Mouse (Mus musculus): Measurements from ENCODE around the gene Tmem104.

Tmem104 gene

DNA sequence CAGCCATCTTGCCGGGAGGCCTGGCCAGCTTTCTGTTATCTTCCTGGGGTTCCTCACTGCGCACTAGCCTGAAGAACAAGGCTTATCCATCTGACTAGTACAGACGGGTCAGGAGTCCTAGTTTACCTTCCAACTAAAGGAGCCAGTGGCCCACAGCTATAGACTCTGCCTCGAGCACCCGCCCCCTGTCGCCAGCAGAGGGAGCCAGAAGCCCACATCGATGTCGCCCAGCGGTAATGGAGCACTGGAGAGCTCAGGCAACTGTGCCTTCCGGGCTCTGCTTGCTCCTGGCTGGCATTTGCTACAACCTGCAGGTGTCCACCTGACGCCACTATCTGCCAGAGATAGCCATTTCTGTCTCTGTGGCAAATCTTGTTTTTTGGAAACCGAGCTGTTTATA is 15.0 kb downstream of the Tmem104 start:
- DNase-seq, result peak; percentile 94

DNA sequence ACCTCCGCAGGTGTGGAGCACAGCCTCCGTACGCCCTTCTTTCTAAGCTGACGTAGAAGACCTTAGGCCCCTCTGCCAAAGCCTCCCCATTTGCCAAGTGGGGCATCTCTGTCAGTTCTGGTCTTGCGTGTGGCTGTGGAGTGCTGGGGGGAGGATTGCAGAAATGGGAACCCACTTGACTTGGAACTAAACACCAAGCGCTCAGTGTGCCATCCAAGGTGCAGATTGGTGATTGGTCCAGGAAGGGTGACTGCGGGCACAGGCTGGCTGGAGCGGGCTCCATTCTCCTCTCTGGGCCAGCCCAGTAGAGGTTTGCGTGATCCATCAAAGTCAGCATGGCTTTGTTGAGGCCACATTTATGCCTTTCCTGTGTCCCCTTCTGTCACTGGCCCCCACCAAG is 15.5 kb downstream of the Tmem104 start:
- DNase-seq, result no peak

DNA sequence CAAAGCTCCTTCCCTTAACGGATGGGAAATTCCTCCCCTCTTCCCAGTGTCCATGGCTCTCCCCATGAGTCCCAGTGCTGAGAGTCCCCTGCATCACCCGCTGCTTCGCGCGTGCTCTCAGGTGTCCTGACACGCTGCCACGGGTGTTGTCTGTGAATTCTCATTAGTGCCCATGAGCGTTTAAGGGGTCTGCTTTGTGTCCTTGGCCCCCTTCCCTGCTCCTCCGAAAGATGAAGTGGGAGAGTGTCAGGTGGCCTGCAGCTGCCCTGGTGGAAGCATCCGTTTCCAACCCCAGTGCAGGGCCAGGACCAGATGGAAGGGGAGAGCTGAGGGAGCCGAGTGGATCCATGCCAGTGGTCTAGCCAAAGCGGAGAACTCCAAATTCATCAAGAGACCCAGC is 20.8 kb downstream of the Tmem104 start:
- DNase-seq, result no peak

DNA sequence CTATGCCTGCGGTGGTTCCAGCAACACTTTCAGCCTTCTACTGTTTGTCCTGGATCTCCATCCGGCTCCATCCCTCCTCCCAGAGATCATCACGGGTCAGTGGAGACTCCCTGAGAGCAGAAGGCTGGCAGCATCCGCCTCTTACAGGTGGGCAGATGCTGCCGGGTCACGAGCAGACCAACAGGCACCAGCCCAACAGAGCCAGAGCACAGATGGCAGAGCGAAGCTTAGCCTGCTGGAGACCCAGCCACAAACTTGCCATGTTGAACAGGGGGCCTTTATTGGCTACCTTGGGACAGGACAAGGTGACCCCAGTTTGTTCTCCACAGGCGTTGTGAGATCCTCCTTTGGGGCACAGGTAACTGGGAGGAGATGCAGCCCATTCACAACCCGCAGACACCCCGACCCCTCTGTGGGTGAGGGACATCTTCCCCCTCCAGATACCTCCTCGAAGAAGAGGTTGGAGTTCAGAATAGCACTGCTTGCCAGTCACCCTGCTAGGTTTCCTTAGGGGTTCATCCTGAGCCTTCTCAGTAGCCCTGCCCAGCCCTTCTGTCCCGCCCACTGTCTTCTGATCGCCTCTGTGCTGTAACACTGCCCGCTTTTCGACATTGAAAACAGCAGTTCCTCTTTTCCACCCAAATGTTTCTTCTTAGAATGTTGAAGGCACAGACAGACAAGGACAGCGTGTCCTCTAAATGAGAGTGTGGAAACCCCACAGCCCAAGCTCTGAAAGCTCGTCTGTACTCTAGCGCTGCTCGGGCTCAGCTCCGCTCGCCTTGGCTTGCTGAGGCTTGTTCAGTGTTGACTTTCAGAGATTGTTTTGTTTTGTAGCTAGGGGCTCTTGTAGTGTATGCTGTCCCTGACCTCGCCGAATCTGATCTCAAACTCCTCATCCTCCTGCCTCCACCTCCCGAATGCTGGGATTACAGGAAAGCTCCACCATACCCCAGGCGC is 21.8 kb downstream of the Tmem104 start:
- peak; percentile 68 for DNase-seq

DNA sequence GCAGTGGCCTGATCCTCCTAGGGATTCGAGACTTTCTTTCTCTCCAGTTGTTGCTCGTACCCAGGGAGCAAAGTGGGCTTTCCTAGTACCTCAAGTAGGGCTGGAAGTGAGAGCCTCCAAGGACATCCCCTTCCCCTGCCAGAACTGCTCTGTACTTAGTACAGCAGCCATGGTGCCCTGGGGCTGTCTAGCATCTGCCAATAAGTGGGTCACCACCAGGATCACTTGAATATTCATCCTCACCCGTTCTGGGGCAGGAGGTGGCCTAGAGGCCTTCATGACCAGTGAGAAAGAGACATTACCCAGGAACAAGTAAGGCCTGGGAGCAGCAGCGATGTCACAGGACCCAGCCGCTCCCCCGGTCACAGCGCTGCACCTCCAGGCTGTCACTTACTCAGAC is 22.7 kb downstream of the Tmem104 start:
- peak; percentile 27 for DNase-seq

DNA sequence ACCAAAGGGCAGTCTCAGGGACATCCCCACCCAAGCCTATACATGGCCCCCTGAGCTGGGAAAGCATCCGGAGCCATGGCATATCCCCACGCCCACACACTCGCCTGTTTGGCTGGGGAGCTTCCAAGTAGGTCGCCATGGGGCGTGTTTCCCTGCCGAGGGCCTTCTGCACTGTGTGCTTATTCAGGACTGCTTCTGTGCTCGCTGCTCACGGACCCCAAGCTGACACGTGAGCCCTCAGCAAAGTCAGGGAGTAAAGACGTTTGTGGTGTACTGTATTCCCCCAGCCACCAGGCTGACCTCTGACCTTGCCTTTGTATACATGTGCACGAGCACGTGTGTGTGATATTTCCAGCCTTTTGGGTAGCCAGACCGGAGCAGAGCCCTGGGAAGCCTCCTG is 24.8 kb downstream of the Tmem104 start:
- DNase-seq, result peak; percentile 79

DNA sequence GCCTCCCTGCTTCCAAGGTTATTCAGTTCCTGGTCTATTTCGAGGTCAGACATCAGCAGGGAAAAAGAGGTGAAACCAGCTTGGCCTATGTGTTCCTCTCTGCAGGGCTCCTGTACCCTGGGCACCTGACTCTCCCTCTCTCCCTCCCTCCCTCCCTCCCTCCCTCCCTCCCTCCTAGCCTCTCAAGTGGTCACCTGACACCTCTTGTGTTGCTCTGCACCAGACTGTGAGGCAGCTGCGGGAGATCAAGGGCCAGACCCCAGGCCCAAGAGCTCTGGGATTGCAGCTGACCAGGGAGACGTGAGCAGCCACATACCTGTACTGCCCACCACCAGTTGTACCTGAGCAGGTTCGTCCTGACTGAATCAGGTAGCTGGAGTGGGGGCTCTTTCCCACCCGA is 27.8 kb downstream of the Tmem104 start:
- DNase-seq, result no peak

DNA sequence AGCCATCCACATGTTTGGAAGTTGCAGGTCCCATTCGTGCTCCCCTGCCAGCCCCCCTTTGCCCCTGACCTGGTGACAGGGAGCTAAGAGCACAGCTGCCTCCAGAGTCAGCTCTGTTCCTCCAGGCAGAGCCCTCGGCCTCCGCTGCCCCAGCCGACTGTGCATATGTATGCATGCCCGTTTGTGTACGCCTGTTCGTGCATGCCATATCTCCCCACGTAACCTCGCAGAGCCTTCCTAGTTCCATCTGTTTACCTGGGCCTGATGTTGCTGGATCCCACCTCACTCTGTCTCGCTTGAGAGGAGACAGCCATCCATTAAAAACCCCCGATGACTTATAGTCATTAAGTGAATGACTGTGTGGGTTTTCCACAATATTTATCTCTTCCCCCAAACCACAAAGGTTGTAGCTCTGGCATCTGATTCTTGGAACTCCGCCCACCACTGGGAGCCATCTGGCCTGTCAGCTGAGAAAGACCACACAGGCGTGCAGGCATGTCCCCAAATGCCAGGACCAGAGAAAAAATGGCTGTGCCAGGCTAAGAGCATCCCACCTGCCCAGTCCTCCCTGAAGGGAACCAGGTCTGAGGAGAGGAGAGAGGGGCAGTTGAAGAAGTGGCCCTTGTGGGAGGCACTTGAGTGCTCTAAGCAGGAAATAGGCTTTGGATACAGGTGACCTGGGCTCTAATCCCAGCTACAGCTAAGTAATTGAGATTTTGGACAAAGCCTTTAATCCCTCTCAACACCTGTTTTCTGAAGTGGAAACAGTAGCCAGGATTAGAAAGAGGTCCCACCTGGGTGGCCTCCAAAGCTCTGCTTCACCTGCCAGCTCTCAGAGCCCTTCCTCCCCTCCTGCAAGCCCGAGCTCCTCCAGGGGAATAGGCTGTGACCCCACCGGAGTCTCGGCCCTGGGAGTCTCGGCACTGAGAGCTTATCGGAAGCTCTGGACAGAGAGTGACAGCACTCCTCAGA is 30.4 kb downstream of the Tmem104 start:
- peak; percentile 93 for DNase-seq

DNA sequence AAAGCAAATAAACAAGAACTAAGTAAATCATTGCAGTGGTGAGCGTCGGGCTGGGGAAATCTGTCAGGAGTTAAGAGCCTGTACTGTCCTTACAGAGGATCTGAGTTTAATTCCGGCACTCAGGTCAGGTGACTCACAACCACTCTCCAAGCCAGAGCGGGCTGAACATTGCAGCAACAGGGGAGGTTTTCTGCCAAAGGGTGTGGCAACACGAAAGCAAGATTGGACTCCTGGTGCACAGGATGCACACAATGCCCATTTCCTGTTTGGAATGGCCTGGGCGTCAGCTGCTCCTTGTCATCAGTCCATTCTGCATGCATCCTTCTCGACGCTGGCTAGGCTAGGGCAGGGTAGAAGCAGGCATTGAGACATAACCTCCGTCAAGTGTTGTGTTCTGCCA is 32.0 kb downstream of the Tmem104 start:
- DNase-seq, result no peak

DNA sequence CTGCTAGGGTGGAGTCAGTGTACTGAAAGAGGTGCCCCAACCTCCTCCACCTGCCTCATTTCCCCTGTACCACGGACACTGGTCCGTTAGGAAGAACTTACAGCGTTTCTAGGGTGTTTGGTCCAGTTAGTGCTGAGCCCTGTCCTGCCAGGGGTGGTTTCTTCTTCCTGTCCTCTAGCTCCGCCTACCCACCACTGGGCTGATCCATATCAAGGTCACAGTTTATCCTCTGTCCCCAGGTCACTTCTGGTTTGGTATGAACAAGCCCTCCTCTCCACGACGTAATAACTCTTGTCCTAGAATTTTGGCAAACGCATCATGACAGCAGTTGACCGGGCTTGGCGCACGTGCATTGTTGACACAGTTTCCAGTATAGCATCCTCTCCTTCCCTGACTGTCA is 32.4 kb downstream of the Tmem104 start:
- DNase-seq, result no peak

DNA sequence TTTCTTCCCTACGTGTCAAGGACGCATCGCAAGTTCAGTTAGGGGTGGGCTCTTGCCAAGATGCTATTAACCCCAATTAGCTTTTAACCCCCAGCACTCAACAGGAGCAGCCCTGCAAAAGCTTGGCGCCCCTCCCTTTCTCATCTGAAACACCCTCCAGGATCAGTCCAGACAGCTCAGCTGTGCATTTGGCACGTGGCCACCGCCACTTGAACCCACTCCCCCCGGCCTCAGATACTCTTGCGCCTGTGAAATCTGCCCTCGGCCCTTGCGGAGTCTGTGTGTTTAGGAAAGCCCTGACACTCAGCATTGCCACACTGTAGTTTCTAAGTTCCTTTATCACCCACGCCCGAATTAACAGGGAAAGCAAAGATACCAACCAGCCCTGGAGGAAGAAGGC is 34.8 kb downstream of the Tmem104 start:
- no peak for DNase-seq

DNA sequence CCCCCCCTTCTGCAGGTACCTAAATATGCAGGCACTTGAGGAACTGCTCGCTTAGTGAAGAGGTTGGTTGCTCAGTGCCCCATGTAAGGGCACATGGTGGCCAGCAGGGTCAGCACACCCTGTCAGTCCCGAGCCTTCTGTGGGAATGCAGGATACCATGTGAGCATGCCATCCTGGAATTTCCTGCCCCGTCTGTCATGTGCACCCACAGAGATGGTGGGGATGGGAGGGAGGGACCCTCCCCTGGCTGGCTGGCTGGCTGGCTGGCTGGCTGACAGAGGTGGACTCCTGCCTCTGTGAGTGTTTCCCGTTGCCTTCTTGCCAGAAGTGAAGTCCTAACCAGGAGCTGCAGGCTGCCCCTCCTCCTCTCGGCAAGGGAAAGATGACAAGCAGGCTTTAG is 35.3 kb downstream of the Tmem104 start:
- DNase-seq, result no peak

DNA sequence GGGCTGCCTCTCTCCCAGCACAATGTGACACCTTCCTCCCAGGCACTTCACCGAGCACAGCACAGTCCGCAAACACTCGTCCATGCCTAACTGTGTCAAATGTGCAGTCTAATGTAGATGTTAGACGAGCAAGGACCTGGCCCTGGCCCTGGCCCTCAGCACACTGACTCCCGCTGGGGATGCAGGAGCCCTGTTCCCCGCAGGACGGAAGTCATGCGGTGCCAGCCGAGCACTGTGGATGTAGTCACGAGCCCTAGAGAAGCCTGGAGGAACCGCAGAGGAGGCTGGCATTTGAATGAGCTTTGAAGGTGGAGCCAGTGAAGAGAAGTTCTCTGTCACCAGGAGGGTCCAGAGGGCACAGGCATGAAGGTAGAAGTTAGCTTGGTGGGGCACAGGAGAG is 36.2 kb downstream of the Tmem104 start:
- DNase-seq, result no peak

DNA sequence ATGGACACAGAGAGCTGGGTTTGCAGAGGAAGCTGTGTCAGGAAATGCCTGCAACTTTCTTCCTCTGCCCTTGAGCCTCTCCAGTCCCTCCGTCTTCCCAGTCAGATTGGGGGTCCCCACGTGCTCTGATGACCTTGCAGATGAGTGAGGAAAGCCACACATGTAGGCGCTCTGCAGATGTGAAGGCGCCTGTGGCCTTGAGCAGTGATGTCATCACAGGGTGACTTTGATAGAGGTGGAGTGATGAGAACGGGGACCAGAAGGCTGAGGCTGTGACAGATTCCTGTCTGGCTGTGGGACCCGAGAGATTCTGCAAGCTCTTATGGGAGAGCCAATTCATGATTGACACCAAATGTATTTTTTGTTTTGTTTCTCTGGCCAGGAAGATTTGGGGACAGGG is 36.6 kb downstream of the Tmem104 start:
- DNase-seq, result no peak

DNA sequence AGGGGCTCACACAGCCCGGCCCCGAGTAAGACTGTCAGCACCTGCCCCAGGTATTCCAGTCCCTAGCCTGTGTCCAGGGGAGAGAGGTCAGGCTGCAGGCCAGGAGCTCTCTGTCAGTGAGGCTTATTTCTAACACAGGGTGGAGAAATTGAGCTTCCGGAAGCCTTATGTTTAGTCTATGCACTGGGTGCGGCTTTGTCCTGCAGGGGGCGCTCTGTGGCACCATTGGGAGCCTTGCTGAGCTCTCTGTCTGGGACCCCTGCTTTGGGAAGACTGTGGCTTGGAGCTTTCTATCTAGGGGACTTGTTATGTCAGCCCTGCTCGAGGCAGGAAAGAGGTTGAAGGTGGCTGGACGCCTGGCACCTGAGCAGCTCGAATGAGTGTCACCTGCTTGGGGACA is 37.6 kb downstream of the Tmem104 start:
- peak; percentile 68 for DNase-seq

DNA sequence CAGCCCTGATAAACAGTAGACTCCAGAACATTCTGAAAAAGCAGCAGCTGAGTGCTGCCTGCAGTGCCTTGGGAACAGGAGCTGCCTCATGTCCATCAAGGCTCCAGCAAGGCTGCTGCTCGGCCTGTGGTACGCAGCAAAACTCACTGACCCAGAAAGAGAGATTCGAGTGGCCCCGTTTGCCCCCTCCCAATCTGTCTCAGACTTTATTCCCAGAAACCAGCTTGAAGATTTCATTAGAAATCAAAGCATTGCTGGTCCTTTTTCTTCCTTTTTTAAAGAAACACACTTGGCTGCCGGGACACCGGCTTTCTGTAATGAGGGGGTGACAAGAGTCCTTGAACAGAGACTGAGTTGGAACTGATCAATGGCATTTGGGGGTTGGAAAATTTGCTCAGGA is 38.0 kb downstream of the Tmem104 start:
- no peak for DNase-seq

DNA sequence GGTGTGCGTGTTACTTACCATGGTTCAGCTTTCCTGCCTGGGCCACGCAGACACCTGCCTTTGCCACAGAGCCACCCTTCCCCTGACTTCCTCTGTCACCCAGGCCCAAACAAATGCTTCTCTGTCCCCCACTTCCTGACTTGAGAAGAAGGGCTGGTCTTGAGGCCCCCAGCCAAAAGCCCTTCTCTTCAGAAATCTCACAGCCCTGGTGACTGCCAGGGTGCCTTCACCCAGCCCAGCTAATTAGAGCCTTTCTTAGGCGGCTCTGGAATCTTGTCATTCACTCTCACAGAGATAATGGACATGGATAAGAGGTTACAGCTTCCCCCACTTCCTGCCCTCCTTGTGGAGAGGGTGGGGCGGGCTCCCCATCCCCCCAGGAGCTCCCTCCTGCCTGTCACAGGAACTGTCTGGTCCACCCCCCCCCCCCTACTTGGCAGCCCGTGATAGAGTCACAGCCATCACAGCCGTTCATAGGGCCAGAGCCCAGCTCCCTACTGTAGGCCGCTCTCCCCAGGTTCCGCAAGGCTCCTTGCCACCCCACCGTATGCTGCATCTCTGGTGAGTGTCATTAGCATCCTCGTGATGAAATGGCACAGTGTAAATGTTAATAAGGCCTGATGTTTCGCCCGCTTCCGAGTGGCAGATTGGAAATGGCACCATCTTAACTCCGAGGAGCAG is 39.7 kb downstream of the Tmem104 start:
- DNase-seq, result no peak

DNA sequence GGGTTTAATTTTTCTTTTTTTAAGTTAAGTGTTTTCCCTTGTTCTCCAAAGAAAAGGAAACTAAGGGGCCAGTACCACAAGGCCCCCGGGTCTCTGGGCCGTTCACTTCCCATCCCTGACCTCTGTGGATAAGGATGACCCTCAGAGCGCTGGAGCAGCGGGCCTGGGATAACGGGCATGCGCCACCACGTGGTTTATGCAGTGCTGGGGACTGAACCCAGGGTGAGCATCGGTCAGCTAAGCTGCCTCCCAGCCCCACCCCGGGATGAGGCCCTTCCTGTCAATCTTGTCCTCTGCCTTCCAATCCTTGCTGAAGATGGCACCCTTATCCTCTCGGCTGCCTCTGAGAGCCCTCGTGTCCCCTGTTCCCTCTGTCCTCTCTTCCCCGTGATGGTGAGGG is 40.4 kb downstream of the Tmem104 start:
- no peak for DNase-seq

DNA sequence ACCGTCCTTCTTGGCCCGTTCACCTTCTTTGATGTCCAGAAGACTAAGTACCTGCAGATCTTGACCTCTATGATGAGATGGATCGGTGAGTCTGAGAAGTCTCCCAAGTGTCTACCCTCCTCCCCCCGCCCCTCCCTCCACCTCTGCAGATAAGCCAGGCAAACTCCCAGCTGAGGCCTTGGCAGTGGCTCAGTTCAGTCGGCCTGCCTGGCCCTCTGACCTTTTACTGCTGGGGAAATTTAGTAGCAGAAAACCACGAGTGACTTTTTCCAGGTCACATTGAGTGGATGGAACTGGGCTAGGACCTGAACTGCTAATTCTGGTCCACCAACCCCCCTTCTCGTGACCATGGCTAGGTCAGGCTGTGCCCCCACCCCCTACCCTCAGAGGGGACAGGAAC is 41.1 kb downstream of the Tmem104 start:
- DNase-seq, result no peak

DNA sequence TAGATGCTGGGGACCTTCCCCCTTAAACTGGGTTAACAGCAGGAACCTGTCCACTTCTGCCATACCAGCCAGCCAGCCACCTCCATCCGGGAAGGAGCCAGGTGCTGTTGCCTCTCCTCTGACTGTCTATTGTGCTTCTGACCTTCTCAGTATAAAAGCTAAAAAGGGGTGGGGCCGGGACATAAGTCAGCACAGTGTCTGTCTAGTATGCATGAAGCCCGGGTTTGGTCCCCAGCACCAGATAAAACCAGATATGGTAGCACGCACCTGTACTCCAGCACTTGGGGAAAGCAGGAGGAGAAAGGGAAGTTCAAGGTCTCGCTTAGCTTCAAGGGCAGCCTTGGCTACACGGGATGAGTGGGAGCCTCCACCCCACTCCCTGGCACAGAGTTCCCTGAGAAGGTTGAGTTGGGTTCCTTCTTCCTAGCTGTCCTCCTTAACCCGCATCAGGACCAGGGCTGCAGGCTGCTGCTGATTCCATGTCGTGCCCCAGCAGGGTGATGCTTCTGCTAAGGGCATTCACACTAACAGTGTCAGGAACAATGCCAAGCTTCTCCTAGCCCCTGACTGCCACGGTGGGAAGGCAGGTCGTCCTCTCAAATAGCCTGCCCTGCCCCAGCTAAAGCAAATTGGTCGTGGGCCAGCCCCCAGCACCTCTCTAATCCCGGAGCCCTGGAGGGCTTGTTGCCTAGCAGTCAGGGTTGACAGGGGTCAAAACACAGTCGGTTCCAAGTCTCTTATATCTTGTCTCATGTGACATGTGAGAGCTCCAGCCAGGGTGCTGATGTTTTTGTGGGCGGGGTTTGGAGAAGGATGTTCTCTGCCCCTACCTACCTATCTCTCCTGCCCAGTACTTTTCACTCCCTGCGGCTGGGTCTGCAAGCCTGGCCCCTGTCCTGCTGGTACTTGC is 42.0 kb downstream of the Tmem104 start:
- no peak for DNase-seq

DNA sequence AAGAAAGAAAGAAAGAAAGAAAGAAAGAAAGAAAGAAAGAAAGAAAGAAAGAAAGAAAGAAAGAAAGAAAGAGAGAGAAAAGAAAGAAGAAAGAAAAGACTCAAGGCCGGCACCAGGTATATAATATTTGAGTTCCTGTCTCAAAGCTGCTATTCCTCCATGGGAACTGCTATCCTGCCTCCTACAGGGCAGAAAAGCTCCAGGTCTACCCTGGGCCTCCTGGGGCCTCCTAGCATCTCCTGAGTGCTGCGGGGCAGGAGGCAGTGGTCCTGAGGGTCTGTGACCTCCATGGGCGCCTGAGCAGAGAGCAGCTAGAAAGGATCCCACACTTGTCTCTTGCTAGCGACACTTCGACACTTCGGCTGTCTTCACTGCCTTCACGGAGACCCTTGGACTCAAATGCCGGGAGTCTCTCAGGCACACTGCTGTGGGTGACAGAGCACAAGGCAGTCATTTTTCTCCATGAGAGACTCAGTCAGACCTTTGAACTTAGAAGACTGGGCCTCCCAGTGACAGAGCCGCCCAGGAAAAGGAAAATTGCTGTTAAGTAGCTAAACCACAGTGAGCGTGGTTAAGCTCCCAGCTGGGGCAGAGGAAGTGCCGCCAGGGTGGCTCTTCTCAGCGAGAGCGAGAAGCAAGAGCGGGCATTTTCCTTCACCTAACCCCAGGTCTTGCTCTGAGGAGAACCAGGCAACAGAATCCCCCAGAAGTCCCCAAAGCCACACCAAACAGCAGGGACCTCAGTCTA is 44.1 kb downstream of the Tmem104 start:
- no peak for DNase-seq

Data from cerebellum, adult 11 months (tissue).